Mouse (Mus musculus) granulocyte monocyte progenitor cell, adult 5-6 weeks (primary cell): ENCODE results near the gene Pcyt1a. TPM values are rescaled to one million over a fixed set of nuclear protein-coding genes. Genes with fewer than 3 reads are reported as not detected.
A peak's percentile ranks its signal among the peaks of the same experiment; 100 is the strongest.

Experiments used
- ATAC-seq: replicated peaks from 2 replicates; pipeline ENCODE4 v1.8.0; 2016; ENCODE audit warnings: mild to moderate bottlenecking, moderate TSS enrichment, inconsistent platforms; ENCODE audit not compliant: poor library complexity, severe bottlenecking
- total RNA-seq, 2 experiments: library from RNA; stranded (forward) in 1 of 2; stranded (reverse) in 1 of 2; fragments of 200-712, 200-1000 nt in 1 of 2; fragments of >200 nt in 1 of 2; fragmentation: Nextera tagmentation in 1 of 2; gene quantifications; 2 replicates each; pipeline ENCODE4 v1.2.3; 2014 to 2017

The Pcyt1a gene
- total RNA-seq (2014; fragmentation: Nextera tagmentation) (53.2 and 65.3 TPM in 2 replicates), total RNA-seq (2017) (79.3 and 90.5 TPM in 2 replicates)

DNA sequence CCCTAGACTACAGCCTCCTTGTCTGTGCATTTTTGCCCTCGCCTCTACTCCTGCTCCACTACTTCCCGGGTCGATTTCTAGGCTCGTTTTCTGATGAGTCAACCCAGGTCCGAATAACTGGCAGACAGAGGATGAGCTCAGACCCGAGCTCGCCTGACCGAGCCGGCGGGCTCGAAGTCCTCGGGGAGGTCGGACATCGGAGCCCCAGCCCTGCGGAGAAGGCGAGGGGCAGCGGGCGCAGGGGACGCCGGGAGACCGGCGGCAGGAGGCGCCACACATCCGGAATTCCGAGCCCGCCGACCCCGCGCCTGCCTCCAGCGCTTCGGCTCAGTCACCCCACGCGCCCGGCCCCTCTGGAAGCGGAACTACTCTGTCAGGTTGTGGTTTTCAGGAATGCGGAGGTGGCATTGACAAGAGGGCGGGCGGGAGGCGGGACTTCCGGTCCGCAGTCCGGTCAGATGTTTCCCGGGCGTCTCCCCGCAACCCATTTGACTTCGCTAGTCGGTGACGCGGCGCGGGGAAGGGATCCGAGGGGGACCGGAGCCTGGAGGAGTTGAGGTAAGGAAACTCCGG, at the start of gene Pcyt1a:
Pcyt1a (plus strand) TSS at position 448 of the 573 bp plus-strand sequence.
- peak; percentile 88 for ATAC-seq

DNA sequence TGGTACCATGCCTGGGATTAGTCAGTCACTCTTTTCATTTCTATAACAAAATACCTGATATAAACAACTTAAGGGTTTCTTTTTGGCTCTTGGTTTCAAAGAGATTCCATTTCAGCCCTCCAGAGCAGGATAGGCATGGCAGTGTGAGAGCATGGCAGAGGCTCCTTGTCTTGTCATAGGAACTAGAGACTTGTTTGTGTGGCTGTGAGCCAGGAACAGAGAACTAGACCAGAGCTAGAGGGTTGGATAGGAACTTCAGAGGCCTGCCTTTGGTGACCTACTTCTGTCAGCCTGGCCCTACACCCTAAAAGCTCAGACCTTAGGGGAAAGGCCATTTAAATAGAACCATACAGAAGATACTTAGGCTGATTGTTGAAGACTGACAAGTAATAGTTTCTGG, 47.8 kb upstream of the Pcyt1a start:
- no peak for ATAC-seq

DNA sequence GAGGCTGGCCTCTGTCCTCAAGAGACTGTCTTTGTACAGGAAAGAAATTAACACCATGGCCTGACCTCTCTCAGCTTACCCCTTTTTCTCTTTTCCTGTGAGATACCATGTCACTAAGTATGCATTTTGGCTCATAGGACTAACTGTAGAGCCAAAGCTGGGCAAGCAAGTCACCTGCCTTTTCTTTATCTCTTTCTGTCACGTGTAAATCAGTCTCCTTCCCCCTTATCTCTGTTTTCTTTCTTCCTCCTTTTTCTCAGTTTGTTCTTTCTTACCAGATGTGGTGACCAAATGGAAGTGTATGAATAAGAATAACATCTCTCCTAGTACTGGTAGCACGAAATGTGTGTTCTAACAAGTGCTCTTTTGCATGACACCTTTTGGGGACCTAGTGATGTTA, 45.8 kb upstream of the Pcyt1a start:
- no peak for ATAC-seq

DNA sequence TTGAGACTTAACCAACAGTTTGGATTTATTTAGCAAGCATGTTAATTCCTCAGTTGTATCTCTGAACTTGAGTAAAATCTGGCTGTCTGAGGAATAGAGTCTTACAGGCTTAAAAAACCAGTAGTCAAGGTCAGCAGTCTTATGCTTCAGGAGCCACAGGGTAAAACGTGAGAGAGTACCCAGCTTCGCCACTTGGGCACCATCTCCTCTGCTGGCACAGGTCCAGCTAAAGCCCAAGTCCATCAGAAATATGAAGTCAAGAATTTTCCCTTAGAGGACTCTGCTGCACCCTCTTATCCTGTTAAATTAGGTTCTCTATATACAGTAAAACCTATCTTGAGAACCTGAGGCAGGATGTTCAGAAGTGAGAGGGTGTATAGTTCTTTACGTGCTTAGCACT, 43.9 kb upstream of the Pcyt1a start:
- ATAC-seq: no peak

DNA sequence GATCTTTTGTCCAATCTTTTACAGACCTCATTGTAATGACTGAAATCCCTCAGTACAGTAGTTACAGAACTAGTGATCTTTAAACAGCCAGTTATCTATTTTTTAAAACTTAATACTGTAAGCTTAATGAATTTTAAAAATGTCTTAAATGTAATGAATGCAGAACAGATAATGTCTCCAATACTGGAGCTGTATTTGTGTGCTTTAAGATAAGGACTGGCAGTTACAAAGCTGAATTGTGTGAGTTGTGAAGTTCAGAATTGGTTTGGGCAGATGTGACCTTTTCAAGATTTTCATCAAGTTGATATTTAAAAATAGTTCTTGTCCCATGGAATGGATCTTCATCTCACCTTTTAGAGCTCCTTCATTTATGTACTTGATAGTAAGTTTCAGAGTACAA, 41.7 kb upstream of the Pcyt1a start:
- no peak for ATAC-seq

DNA sequence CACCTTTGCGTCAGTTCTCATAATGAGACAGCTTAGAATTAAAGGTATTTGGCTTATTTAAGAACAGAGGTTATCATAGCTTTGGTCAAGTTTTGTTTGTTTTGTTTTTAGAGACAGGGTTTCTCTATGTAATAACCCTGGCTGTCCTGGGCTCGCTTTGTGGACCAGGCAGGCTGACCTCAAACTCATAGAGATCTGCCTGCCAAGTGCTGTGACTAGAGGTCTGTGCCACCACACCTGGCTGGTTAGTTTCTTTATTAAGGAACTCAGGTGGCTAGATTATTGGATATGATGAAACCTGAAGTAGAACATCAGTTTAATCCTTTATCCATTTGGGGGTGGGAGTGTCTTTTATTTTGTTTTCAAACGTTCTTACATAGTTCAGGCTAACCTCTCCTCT, 40.9 kb upstream of the Pcyt1a start:
- no peak for ATAC-seq

DNA sequence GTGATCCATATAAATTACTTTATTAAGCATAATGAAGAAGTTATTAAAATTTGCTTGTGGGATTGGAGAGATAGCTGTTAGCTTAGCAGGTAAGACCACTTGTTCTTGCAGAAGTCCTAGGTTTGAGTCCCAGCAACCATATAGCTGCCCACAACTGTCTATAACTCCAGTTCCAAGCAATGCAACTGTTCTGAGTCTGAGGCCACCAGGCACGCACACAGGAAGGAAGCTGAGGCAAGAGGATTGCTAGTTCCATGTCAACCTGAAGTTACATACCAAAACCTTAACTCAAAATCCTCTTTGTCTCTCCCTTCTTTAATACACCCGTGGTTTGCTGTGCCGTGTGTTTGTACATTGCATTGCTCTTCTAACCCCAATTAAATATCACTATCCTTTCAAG, 39.8 kb upstream of the Pcyt1a start:
- ATAC-seq: peak; percentile 74

DNA sequence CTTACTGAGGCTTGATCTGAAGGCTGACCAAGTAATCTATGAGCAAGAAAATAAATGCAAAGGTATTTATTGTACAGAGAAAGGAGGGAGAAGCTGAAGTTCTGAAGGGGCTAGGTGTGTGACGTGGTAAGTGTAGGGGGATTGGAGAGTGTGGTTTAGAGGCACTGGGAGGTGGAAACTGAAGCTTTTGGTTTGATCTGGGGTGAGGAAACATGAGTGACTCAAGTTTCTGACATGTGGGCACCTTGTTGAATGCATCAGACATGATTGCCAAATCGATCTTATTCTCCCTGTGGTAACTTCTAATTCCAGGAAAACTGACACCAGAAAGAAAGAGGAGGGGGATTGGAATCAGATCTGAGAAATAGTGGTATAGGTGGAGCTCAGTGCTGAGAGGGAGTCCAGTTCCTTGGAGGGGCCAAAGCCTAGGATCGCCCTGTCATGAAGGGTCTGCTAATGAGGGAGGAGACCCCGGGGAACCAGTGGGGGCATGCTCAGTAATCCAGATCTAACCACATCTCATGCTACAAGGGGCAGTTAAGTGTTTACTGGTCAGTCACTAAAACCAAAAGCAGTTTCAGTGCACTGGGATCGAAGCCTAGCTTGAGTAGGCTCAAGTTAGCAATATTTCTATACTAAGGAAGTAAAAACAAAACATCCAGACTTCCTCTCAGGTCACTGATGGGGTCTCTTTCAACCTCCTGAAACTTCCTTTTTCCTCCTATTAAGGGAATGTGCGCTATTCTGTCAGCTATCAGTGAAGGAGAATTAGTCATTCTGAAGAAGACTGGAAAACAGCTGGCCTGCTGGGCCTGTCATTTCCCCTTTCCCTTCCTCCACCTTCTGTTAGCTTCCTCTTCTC, 34.8 kb upstream of the Pcyt1a start:
- ATAC-seq: peak; percentile 82

DNA sequence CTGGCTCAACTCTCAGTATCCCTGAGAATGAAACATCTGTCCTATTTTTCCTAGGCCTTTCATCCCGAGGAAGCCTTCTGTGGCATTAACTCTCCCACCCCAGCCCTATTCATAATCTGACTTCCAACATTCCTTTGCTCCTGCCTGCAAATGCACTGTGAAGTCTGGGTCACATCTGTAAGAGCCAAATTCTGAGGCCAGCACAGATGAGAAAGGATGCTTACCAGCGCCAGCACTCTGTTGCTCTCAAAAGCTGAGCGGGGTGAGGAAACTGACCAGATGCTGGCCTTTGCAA, 34.2 kb upstream of the Pcyt1a start:
- peak; percentile 20; the same call in 1 of the 2 replicates for ATAC-seq

DNA sequence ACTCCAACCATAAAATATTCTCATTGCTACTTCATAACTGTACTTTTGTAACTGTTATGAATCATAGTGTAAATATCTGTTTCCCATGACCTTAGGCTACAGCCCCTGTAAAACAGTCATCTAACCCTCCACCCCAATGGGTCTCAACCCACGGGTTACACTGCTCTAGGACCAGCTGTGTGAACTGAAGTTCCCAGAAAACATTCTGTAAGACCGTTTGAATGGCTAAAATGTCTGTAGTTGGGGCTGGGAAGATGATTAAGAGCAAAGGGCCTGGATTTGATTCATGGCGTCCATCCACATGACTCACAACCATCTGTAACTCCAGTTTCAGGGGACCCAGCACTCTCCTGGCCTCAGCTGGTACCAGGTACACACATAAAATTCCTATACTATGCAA, 32.5 kb upstream of the Pcyt1a start:
- ATAC-seq: no peak

DNA sequence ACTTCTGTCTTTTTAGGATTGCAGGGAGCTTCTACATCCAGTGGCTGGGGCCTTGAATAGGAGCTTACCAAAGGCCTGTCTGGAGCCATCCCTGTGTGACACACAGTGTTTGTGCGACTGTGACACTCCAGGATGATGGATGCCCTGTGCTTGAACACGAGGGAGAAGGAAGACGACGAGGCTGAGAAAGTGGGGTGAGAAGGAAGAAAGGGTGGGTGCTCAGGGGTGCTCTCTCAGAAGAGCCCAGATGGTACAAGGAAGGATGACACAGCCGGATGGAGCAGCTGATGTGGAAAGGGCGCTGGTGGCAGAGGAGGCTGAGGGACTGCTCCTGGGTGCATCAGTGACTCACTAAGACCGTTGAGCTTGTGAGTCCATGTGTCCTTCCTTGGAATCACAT, 30.5 kb upstream of the Pcyt1a start, which contains the start of gene Tm4sf19:
Tm4sf19 (plus strand) TSS at position 240 of the 400 bp plus-strand sequence.
- ATAC-seq: no peak

DNA sequence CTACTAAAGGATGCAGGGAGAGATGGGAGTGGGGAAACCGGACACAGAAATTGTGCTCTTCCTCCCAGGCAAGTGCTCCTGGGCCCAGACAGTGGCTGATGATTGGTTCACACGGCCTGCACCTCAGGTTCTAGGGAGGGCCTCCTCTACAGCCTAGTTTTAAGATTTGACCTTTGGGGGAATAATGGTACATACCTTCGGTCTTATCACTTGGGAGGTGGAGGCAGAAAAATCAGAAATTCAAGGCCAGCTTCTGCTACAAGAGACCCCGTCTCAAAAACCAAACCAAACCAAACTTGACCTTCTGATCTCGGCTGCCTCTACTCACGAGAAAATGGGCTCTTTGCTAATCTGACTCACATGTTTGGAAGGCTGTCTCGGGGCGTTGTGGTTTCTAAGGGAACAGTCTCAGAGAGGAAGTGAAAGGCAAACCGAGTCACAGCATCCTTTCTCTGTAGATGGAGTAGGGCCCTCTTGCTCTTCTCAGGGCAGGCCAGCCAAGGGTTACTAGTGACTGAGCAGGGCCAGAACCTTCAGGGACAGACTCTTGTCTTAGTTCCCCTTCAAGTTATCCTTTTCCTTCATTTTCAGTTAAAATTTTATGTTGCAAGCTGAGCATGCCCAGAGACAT, 29.3 kb upstream of the Pcyt1a start:
- ATAC-seq: peak; percentile 96

DNA sequence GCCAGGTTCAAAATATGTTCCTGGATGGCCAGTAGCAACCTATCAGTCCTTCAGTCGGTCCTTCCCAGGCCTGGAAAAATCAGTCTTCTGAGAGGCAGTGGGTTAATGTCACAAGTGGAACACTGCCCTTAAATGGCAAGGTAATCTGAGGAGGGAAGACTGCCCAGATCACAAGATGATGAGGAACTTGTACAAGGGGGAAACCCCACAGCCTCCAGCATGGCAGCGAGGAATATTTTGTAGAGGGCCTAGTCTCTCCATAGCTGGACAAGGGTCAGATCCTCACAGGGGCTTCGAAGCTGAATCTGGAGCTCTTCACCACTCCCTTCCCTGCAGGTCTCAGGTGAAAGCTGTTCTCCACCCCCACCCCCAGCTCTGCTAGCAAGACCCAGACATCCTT, 27.9 kb upstream of the Pcyt1a start:
- ATAC-seq: peak; percentile 31; the same call in 1 of the 2 replicates

DNA sequence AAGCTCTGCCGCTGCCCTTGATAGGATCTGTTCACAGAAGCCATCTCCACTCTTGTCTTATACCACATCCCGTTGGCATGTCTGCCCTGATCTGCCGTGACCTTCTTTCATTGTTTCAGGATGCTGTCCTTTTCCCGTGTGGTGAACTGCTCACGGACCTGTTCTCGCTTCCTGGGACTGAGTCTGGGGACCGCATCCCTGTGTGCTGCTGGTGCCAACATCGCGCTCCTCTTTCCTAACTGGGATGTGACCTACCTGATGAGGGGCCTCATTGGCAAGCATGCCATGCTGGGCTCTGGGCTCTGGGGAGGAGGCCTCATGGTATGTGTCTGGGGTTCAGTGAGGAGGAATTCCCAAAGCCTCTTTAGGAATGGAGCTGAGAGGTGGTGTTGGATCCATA, 25.0 kb upstream of the Pcyt1a start:
- no peak for ATAC-seq

DNA sequence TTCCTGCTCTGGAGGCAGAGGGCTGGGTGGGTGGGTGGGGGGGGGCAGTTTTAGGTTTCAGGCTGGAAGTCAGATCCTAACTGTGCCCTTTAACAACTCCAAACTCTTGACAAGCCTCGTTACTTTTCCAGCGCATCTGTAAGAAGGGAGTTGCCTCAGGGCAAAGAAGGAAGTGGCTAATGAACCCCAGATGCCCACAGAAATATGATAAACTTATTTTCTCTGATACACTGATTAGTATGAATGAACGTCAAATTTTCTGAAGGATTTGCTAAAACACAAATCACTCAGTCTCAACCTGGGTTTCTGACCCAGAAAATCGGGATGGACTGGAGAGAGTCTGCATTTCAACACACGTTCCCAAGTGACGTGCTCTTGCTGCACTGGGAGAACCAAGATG, 24.1 kb upstream of the Pcyt1a start:
- ATAC-seq: no peak

DNA sequence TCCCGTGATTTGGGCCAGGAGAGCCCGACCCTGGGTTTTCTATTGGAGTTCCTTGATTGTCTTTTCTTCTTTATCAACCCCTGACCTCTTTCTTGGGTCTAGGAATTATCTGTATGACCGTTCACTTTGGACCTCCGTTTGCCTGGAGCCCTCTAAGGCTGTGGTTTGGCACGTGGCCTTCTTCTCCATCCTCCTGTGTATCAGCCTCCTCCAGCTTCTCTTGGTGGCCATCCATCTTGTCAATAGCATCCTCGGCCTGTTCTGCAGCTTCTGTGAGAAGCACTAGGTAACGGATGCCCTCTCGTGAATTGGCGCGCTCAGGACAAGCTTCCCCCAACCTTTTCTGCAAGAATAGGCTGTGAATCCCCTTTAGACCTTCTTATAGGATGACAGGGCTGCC, 23.0 kb upstream of the Pcyt1a start:
- no peak for ATAC-seq

DNA sequence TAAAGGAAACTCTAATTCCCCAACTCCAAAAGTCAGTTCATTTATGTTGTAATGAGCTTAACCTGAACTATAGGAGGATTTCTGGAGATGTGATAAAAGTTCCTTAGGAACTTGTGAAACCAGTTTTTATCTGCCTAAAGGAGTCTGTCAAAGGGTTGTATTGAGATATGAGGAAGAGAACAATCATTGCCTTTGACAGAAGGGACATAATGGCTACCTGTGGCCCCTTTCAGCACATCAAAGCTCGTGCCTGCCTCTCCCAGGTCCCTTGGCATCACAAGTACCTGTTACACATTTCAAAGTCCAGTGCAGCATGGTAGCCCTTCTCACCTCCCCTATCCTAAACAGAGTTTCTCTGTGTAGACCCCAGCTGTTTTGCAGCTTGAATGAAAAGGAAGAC, 13.3 kb upstream of the Pcyt1a start:
- ATAC-seq: no peak

DNA sequence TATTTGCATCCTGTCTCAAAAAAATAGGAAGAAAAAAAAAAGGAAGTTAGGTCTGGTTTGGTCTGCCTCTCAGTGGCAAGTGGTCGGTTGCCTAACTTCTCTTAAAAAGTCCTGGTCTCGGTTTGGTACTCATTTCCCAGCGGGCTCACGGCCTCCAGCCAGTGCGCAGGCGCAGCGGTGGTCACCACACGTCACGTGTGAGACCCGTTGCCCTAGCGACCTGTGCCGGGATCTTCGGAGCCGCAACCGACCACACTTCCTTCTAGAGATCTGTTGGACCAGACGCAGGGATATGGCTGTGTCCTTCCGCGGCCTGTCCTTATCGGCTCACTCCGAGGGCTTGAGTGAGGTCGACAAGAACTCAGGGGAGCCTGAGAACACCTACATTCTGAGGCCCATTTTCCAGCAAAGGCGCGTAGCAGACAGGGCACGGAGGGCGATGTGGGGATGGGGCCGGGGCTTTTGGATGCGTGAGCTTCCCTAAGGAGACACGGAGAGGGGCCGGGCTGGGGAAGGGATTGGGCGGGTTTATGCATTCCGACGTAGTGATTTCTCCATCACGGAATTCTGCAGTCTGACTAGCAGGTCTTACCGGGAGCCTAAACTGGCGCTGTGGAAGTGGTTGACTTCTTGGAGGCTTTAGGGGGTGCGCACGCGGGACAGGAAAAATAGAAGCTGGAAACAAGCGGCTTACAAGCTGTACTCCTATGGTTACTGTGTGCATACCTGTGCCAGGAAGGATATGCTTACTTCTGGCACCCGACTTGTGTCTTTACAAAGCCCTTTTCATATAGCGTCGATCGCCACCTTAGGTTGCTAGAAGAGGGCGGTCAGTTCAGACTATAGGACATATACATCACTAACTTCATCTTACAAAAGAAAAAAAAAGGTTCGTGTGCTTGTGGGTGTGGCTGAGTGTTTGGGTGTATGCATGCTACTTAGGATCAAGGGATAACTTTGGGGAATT, 10.9 kb upstream of the Pcyt1a start, which contains the start of gene Tctex1d2:
Tctex1d2 (plus strand) TSS at position 186 of the 967 bp plus-strand sequence.
- peak; percentile 99 for ATAC-seq

DNA sequence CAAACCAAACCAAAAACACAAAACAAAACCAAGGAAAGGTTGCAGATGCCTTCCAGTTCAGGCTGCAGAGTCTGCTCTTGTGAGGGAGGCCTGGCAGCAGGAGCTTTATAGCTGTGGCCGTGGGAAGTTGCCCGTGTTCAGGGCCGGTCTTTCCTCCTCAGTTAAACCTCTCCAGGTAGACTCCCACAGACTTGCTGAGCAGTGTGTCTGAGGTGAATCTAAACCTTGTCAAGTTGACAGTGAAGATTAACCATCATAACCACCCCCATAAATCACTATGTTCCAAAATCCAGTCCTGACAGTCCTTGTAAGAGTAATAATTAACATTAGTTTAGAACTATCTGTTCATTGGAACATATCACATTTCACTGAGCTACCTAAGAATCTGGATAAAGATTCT, 3.2 kb upstream of the Pcyt1a start:
- no peak for ATAC-seq

DNA sequence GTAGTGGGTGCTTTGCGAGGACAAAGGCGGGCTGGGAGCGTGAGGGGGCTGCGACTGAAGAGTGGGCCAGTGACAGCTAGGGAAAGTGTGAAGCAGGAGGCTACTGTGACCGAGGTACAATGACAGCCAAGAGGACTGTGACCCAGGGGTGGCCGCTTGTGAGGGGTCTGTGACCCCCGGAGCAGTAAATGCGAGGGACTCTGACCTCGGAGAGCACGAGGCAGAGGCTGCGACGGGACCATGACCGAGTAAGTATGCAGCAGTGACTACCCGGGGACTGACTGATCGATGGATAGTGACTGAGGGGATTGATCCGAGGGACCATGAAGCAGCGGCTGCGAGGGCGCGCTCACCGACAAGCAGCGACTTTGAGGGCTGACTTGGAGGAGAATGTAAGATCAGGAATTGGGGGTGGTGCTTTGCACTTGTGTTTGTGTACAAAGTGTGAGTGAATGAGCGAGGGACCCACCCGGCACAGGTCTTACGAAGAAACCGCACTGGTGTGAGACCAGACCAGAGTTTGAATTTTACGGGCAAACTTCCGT, 398 bp downstream of the Pcyt1a start:
- 0 out of 2 replicates have a peak, but pooled peaks have one; percentile 2 for ATAC-seq
